Mouse (Mus musculus) CH12.LX (cell line): ENCODE measurements around the gene Gapdhs. TPM values are rescaled to one million over a fixed set of nuclear protein-coding genes. Genes with fewer than 3 reads are reported as not detected.

Source experiments
- DNase-seq: peaks from one replicate; pipeline ENCODE4 v3.0.0-alpha.2; 2013; ENCODE audit errors: extremely low read depth
- H3K27ac ChIP-seq: 2 replicates; pipeline ENCODE4 v1.5.1; 2012; ENCODE audit warnings: low read depth, mild to moderate bottlenecking, control low read depth, moderate library complexity; ENCODE audit not compliant: insufficient read depth
- H3K27me3 ChIP-seq: replicated peaks from 2 replicates; pipeline ENCODE3; 2012; ENCODE audit warnings: inconsistent platforms
- H3K36me3 ChIP-seq, 2 experiments: replicated peaks in 1 of 2; 2 replicates each; pipeline versions ENCODE3 to v1.6.1; 2012; ENCODE audit warnings: inconsistent platforms in 1 of 2, low read length in 1 of 2, mild to moderate bottlenecking in 1 of 2, mixed read lengths in 1 of 2, moderate library complexity in 1 of 2; ENCODE audit not compliant: control insufficient read depth in 1 of 2, insufficient read depth in 1 of 2
- H3K4me1 ChIP-seq, 2 experiments: 2 replicates each; pipeline ENCODE4 v1.6.1; 2012; ENCODE audit warnings: inconsistent platforms in 1 of 2, moderate library complexity in 1 of 2; ENCODE audit not compliant: insufficient read depth in 2 of 2, control insufficient read depth in 1 of 2
- H3K4me2 ChIP-seq: 2 replicates; pipeline ENCODE4 v1.6.1; 2012; ENCODE audit warnings: low read depth, mild to moderate bottlenecking, control low read depth; ENCODE audit not compliant: poor library complexity, insufficient read depth, severe bottlenecking
- H3K4me3 ChIP-seq, 3 experiments: fragments of 150-350 bp in 1 of 3; sonication (generic) in 1 of 3; replicated peaks in 1 of 3; 2 replicates each; pipeline versions ENCODE3 to v1.5.1; 2011 to 2012; ENCODE audit warnings: low read depth in 2 of 3, low read length in 2 of 3, mild to moderate bottlenecking in 2 of 3, moderate library complexity in 2 of 3, control low read depth in 1 of 3, improper control_type of control experiment in 1 of 3, inconsistent platforms in 1 of 3, mixed read lengths in 1 of 3; ENCODE audit not compliant: poor library complexity in 1 of 3
- H3K79me2 ChIP-seq: replicated peaks from 2 replicates; pipeline ENCODE4 v1.6.1; 2012; ENCODE audit warnings: mild to moderate bottlenecking, moderate library complexity; ENCODE audit not compliant: control insufficient read depth, poor library complexity, insufficient read depth, severe bottlenecking; ENCODE audit errors: extremely low read depth
- H3K9ac ChIP-seq: 2 replicates; pipeline ENCODE4 v1.6.1; 2012; ENCODE audit warnings: low read depth, mild to moderate bottlenecking, control low read depth, moderate library complexity; ENCODE audit not compliant: insufficient read depth
- H3K9me3 ChIP-seq: replicated peaks from 2 replicates; pipeline ENCODE3; 2012; ENCODE audit warnings: low read length, inconsistent platforms, mixed read lengths
- BHLHE40 ChIP-seq: IDR thresholded peaks from 2 replicates; pipeline ENCODE4 v1.6.1; 2011; ENCODE audit warnings: mild to moderate bottlenecking, low read depth, low read length, improper control_type of control experiment
- CHD1 ChIP-seq: IDR thresholded peaks from 2 replicates; pipeline ENCODE4 v1.6.1; 2012; ENCODE audit warnings: low read depth, low read length, improper control_type of control experiment, inconsistent platforms
- CHD2 ChIP-seq: IDR thresholded peaks from 2 replicates; pipeline ENCODE4 v1.6.1; 2011; ENCODE audit warnings: low read length, improper control_type of control experiment
- E2F4 ChIP-seq: IDR thresholded peaks from 2 replicates; pipeline ENCODE4 v1.6.1; 2011; ENCODE audit warnings: low read depth, low read length, improper control_type of control experiment; ENCODE audit not compliant: insufficient replicate concordance
- EP300 ChIP-seq: IDR thresholded peaks from 2 replicates; pipeline ENCODE4 v1.6.1; 2011; ENCODE audit warnings: low read length, improper control_type of control experiment
- ETS1 ChIP-seq: conservative IDR thresholded peaks from 2 replicates; pipeline ENCODE4 v1.6.1; 2012; ENCODE audit warnings: low read depth, mild to moderate bottlenecking, inconsistent platforms, low read length, improper control_type of control experiment, moderate library complexity
- HCFC1 ChIP-seq: IDR thresholded peaks from 2 replicates; pipeline ENCODE4 v1.6.1; 2012; ENCODE audit warnings: low read depth, mild to moderate bottlenecking, inconsistent platforms, low read length, improper control_type of control experiment
- IRF4 ChIP-seq: IDR thresholded peaks from 2 replicates; pipeline ENCODE4 v1.6.1; 2014; ENCODE audit warnings: low read depth, mild to moderate bottlenecking, inconsistent platforms, low read length, improper control_type of control experiment
- JUND ChIP-seq: conservative IDR thresholded peaks from 2 replicates; pipeline ENCODE4 v1.6.1; 2011; ENCODE audit warnings: low read depth, low read length, improper control_type of control experiment
- KAT2A ChIP-seq: IDR thresholded peaks from 2 replicates; pipeline ENCODE4 v1.6.1; 2012; ENCODE audit warnings: low read length, improper control_type of control experiment, inconsistent platforms; ENCODE audit not compliant: insufficient replicate concordance
- MAFK ChIP-seq: IDR thresholded peaks from 2 replicates; pipeline ENCODE4 v1.6.1; 2011; ENCODE audit warnings: low read length, improper control_type of control experiment; ENCODE audit not compliant: insufficient replicate concordance
- MAX ChIP-seq: IDR thresholded peaks from 2 replicates; pipeline ENCODE4 v1.6.1; 2011; ENCODE audit warnings: low read length, improper control_type of control experiment
- MXI1 ChIP-seq: IDR thresholded peaks from 2 replicates; pipeline ENCODE4 v1.6.1; 2011; ENCODE audit warnings: mild to moderate bottlenecking, low read depth, low read length, improper control_type of control experiment
- PAX5 ChIP-seq: IDR thresholded peaks from 2 replicates; pipeline ENCODE4 v1.6.1; 2012; ENCODE audit warnings: low read length, inconsistent platforms, mixed read lengths
- POLR2A ChIP-seq: IDR thresholded peaks from 2 replicates; pipeline ENCODE4 v1.6.1; 2011; ENCODE audit warnings: low read depth, mild to moderate bottlenecking, improper control_type of control experiment, low read length
- POLR2AphosphoS2 ChIP-seq: IDR thresholded peaks from 2 replicates; pipeline ENCODE4 v1.6.1; 2011; ENCODE audit warnings: low read depth, low read length, improper control_type of control experiment
- RAD21 ChIP-seq: IDR thresholded peaks from 2 replicates; pipeline ENCODE4 v1.6.1; 2011; ENCODE audit warnings: low read depth, mild to moderate bottlenecking, low read length, improper control_type of control experiment, moderate library complexity
- RCOR1 ChIP-seq: conservative IDR thresholded peaks from 2 replicates; pipeline ENCODE4 v1.6.1; 2012; ENCODE audit warnings: low read depth, mild to moderate bottlenecking, inconsistent platforms, low read length, improper control_type of control experiment
- SIN3A ChIP-seq: IDR thresholded peaks from 2 replicates; pipeline ENCODE4 v1.6.1; 2012; ENCODE audit warnings: low read length, improper control_type of control experiment, inconsistent platforms
- SMC3 ChIP-seq: IDR thresholded peaks from 2 replicates; pipeline ENCODE4 v1.6.1; 2011; ENCODE audit warnings: low read depth, low read length, improper control_type of control experiment
- TBP ChIP-seq: conservative IDR thresholded peaks from 2 replicates; pipeline ENCODE4 v1.6.1; 2011; ENCODE audit warnings: low read depth, low read length, improper control_type of control experiment
- TCF12 ChIP-seq: IDR thresholded peaks from 2 replicates; pipeline ENCODE4 v1.6.1; 2014; ENCODE audit warnings: low read depth, mild to moderate bottlenecking, inconsistent platforms, low read length, improper control_type of control experiment
- UBTF ChIP-seq: IDR thresholded peaks from 2 replicates; pipeline ENCODE4 v1.6.1; 2012; ENCODE audit warnings: low read depth, mild to moderate bottlenecking, inconsistent platforms, low read length, improper control_type of control experiment, moderate library complexity
- USF1 ChIP-seq: IDR thresholded peaks from 2 replicates; pipeline ENCODE4 v1.6.1; 2014; ENCODE audit warnings: low read depth, mild to moderate bottlenecking, inconsistent platforms, low read length, improper control_type of control experiment
- ZC3H11A ChIP-seq: IDR thresholded peaks from 2 replicates; pipeline ENCODE4 v1.6.1; 2012; ENCODE audit warnings: low read depth, mild to moderate bottlenecking, inconsistent platforms, low read length, improper control_type of control experiment
- ZKSCAN1 ChIP-seq: IDR thresholded peaks from 2 replicates; pipeline ENCODE4 v1.6.1; 2012; ENCODE audit warnings: low read depth, inconsistent platforms, low read length, improper control_type of control experiment, borderline replicate concordance
- ZMIZ1 ChIP-seq: IDR thresholded peaks from 2 replicates; pipeline ENCODE4 v1.6.1; 2012; ENCODE audit warnings: low read depth, mild to moderate bottlenecking, inconsistent platforms, low read length, improper control_type of control experiment
- ZNF384 ChIP-seq: IDR thresholded peaks from 2 replicates; pipeline ENCODE4 v1.6.1; 2012; ENCODE audit warnings: low read depth, low read length, improper control_type of control experiment, inconsistent platforms
- dilution Hi-C: fragments of 300-500 bp; cut with MboI; formaldehyde crosslinking; loops from 2 replicates; pipeline ENCODE4 v1.14.3; 2020; ENCODE audit warnings: low sequenced_read_pairs; ENCODE audit not compliant: extremely low pct_unique_long_range_greater_than_20kb, extremely low pct_ligation_motif_present
- in situ Hi-C: fragments of 300-500 bp; cut with MboI; formaldehyde crosslinking; loops from 3 replicates; pipeline ENCODE4 v1.14.3; 2019; ENCODE audit warnings: low sequenced_read_pairs, low pct_ligation_motif_present, low pct_unique_long_range_greater_than_20kb, mixed read lengths
- polyA plus RNA-seq: library from polyadenylated mRNA; unstranded; fragments of >175 nt; gene quantifications from 2 replicates; pipeline ENCODE4 v1.2.1, GENCODE M21; 2012; ENCODE audit warnings: low read depth; ENCODE audit not compliant: insufficient read length
- total RNA-seq, 2 experiments: library from RNA; depleted of rRNA; stranded (reverse); fragments of 300-350 nt in 1 of 2; fragments of >200 nt in 1 of 2; gene quantifications; 2 replicates each; pipeline ENCODE4 v1.2.3; 2012 to 2014

The Gapdhs gene
- total and polyA plus RNA-seq, 3 experiments, result 0.89 to 1.7 TPM; not detected in 1

DNA sequence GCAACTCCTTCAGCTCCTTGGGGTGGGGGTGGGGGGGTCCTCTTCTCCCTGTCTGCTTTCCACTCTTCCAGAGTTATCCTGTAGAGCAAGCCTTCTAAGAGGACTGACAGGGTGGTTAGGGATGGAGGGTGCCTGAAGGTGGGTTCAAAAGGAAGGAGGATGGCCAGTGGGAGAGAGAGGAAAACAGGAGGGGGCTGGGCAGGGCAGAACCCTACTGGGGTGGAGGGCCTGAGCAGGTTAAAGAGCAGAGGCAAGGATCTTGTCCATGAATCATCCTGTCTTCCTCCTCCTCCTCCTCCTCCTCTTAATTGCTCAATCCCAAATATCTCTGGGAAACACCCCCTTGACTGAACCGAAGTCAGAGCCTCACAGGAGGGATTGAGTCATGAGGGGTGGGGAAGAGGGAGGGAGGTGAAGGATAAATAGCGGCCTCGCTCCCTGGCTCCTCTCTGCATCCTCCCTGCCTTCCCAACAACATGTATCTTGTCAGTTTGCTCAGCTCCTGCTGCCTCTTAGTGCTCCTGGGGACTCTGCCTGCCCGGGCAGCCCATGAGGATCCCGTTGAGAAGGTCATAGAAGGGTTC, 7.7 kb upstream of the Gapdhs start, which contains the start of gene Sbsn:
Gene Sbsn (plus strand): TSS at position 386 of the 584 bp plus-strand sequence.
- Histone ChIP-seq H3K9me3 (peaks cover 8% of the 10 kb centered on the region), H3K79me2 (no peaks in the 10 kb centered on the region), H3K4me1 (peaks cover 5 to 23% of the 10 kb centered on the region in 2 experiments; a peak in 2 of 4 replicates), H3K9ac (no peak within 1 kb of the TSS), H3K27me3 (no peaks in the 10 kb centered on the region), H3K4me2 (no peak within 1 kb of the TSS), H3K4me3 (no peak within 1 kb of the TSS), H3K36me3 (peaks cover 0 to 8% of the 10 kb centered on the region in 2 experiments), H3K27ac (no peak within 1 kb of the TSS)
- in situ Hi-C loops, result no loop called here
- dilution Hi-C loops, result no loop called here
- DNase-seq, result no peak
- TF ChIP-seq ZMIZ1, result no peak
- TF ChIP-seq RAD21, result no peak
- no peak for TF ChIP-seq SMC3
- TF ChIP-seq USF1, result no peak
- TF ChIP-seq MAX, result no peak
- TF ChIP-seq HCFC1, result no peak
- TF ChIP-seq PAX5, result no peak
- no peak for TF ChIP-seq TBP
- TF ChIP-seq ZKSCAN1, result no peak
- no peak for TF ChIP-seq BHLHE40
- no peak for TF ChIP-seq POLR2AphosphoS2
- TF ChIP-seq E2F4, result no peak
- no peak for TF ChIP-seq CHD1
- no peak for TF ChIP-seq JUND
- TF ChIP-seq ETS1, result no peak

DNA sequence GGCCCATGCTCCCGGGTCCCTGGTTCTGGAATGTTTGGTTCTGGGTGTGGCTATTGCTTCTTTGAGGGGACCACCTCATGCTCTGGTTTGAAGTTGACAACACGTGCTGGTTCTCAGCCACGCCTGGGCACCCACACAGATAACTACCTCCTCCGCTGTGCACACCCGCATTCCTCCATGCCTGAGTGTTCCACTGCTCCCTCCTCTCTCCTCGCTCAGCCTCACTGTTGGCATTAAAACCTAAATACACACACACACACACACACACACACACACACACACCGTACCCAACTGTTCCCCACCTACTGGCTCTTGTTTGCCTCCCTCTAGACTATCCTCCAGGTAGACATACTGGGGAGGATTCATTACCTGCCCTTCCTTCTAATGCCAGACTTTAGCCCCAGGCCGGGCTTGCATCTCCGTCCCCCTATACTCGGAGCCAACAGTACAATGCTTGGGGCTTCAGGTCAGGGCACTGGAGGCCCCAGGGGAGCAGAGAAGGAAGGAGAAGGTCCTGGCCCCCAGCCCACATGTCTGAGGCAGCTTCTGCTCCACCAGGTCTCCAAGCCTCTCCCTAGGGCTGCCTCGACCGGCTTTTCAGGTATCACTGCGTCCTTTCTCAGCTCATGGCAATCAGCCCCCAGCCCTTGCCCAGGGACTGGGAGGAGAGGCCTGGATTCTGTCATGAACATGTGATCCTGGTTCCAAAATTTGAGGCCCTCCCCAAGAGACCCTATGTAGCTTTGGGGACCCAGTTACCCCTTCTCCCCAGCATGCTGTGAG, 6.5 kb upstream of the Gapdhs start:
- H3K4me3 ChIP-seq, result no peak overlapping the region
- H3K27ac ChIP-seq, result no peak overlapping the region
- peaks cover 5% of the 10 kb centered on the region for H3K9me3 ChIP-seq
- DNase-seq, result no peak
- no peak overlapping the region for H3K9ac ChIP-seq
- peaks cover 0 to 4% of the 10 kb centered on the region in 2 experiments for H3K36me3 ChIP-seq
- peaks cover 5 to 23% of the 10 kb centered on the region in 2 experiments; a peak in 2 of 4 replicates for H3K4me1 ChIP-seq
- H3K4me2 ChIP-seq, result no peak overlapping the region
- dilution Hi-C loops (no loop called here), in situ Hi-C loops (no loop called here)
- H3K27me3 ChIP-seq, result no peaks in the 10 kb centered on the region
- no peaks in the 10 kb centered on the region for H3K79me2 ChIP-seq
- TF ChIP-seq EP300 (no peak), PAX5 (no peak), ZNF384 (no peak), UBTF (no peak), KAT2A (no peak), CHD2 (no peak), RAD21 (no peak), JUND (no peak), RCOR1 (no peak), TCF12 (no peak), ZC3H11A (no peak), CHD1 (no peak), MAFK (no peak), SIN3A (no peak), ZMIZ1 (no peak), POLR2A (no peak), MXI1 (no peak), IRF4 (no peak)
